Mouse (Mus musculus): ENCODE data around the gene Arid5a. TPM values are rescaled to one million over a fixed set of nuclear protein-coding genes. Genes with fewer than 3 reads are reported as not detected.
A peak's percentile ranks its signal among the peaks of the same experiment; 100 is the strongest.

Gene Arid5a
- polyA plus RNA-seq (2015; fragmentation: Nextera tagmentation; extraction: Ambion mirVana): 13.1 and 19.4 TPM in 2 replicates

DNA sequence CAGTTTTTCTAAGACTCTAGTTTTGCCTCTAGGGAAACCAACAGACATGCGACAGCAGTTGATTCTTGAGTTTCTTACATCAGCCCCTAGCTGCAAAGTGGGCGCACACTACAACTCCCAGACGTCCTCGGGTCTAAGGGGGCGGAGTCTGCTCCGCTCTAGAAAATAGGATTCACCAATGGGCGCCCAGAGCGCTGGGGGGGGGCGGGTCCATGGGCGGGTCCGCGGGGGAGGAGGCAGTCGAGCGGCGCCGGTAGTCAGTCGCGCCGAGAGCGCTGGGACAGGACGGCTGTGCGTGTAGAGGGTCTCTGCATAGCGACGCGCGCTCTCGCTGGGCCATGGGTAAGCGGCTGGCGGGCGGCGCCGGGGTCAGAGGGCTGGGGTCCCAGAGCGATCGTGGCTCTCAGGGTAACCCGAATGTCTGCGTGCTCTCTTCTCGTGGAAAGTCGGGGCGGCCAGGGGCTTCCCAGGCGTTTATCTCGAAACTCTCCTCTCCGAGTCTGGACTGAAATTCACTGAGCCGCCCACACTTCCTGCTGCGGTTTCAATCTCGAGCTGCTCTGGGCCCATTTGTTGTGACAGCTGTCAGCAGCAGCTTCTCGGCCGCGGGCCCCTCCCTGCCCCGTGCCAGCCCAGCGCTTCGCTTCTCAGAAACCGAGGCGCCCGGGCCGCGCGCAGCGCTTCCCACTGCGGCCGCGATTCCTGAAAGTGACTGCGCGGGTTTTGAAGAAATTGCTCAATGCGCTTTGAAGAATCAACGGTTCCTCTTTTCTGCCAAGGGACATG lies at the start of gene Arid5a:
Arid5a (plus strand) TSS at position 239 of the 786 bp plus-strand sequence.
- Histone ChIP-seq H3K9ac (peak within 1 kb of the TSS; percentile 83), H3K4me1 (replicated peaks) (peaks cover 44% of the 10 kb centered on the region), H3K27ac (peak within 1 kb of the TSS; percentile 88), H3K4me3 (peak within 1 kb of the TSS; percentile 79), H3K36me3 (no peaks in the 10 kb centered on the region), H3K4me2 (peak within 1 kb of the TSS; percentile 89), H3K9me3 (replicated peaks) (no peaks in the 10 kb centered on the region), H3K27me3 (no peaks in the 10 kb centered on the region)
- ATAC-seq (replicated peaks; ENCODE audit: insufficient number of reproducible peaks, insufficient read depth, low FRiP score, low read depth): peak; percentile 82
- WGBS: under 1% methylated on average over 65 of the region's 65 CpGs

GRCm38 (mm10) chr1:36258631-36259030 lies 48.9 kb upstream of the Arid5a start:
- H3K4me2 ChIP-seq: no peak overlapping the region
- no peak overlapping the region for H3K4me3 ChIP-seq
- no peak overlapping the region for H3K9ac ChIP-seq
- no peak overlapping the region for H3K27ac ChIP-seq
- no peaks in the 10 kb centered on the region for H3K9me3 ChIP-seq (replicated peaks)
- H3K27me3 ChIP-seq: peaks cover 8% of the 10 kb centered on the region; the same call in 1 of the 2 replicates
- no peaks in the 10 kb centered on the region for H3K36me3 ChIP-seq
- WGBS: 43% methylated on average over 2 of the region's 2 CpGs
- H3K4me1 ChIP-seq (replicated peaks): peaks cover 14% of the 10 kb centered on the region
- ATAC-seq (replicated peaks; ENCODE audit: insufficient number of reproducible peaks, insufficient read depth, low FRiP score, low read depth): no peak

DNA sequence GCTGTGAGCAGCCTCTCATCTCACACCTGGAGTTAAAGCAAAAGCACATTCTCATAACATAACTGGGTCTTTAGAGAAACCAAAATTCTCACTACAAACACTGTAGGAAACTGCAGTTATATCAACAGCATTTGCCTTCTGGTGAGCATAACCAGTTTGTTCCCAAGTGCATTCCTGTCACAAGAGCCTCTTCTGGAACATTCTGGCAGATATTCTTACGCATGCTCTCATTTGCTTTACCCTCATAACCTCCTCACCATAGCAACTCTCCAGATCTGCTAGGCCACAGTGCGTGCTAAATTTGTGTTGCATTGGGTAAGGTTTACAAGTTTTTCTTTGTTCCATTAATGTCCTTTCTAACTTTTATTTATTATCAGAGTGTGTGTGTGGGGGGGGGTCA lies 48.3 kb upstream of the Arid5a start:
- no peaks in the 10 kb centered on the region for H3K9me3 ChIP-seq (replicated peaks)
- ATAC-seq (replicated peaks; ENCODE audit: insufficient number of reproducible peaks, insufficient read depth, low FRiP score, low read depth): no peak
- WGBS: 84% methylated on average over 2 of the region's 2 CpGs

GRCm38 (mm10) chr1:36260418-36260817 lies 47.1 kb upstream of the Arid5a start:
- no peak overlapping the region for H3K27ac ChIP-seq
- ATAC-seq (replicated peaks; ENCODE audit: insufficient number of reproducible peaks, insufficient read depth, low FRiP score, low read depth): no peak
- peaks cover 4% of the 10 kb centered on the region; the same call in 1 of the 2 replicates for H3K4me1 ChIP-seq (replicated peaks)
- no peaks in the 10 kb centered on the region for H3K36me3 ChIP-seq
- H3K27me3 ChIP-seq: peaks cover 2% of the 10 kb centered on the region; the same call in 1 of the 2 replicates
- no peaks in the 10 kb centered on the region for H3K9me3 ChIP-seq (replicated peaks)
- 91% methylated on average over 1 of the region's 1 CpGs for WGBS
- no peak overlapping the region for H3K4me3 ChIP-seq
- no peak overlapping the region for H3K9ac ChIP-seq
- H3K4me2 ChIP-seq: no peak overlapping the region

More for the DNA sequence above, 48.3 kb upstream of the Arid5a start:
- H3K36me3 ChIP-seq: no peaks in the 10 kb centered on the region
- no peak overlapping the region for H3K4me2 ChIP-seq
- peaks cover 8% of the 10 kb centered on the region; the same call in 1 of the 2 replicates for H3K27me3 ChIP-seq
- no peak overlapping the region for H3K9ac ChIP-seq
- H3K4me3 ChIP-seq: no peak overlapping the region
- H3K27ac ChIP-seq: no peak overlapping the region
- peaks cover 14% of the 10 kb centered on the region for H3K4me1 ChIP-seq (replicated peaks)

DNA sequence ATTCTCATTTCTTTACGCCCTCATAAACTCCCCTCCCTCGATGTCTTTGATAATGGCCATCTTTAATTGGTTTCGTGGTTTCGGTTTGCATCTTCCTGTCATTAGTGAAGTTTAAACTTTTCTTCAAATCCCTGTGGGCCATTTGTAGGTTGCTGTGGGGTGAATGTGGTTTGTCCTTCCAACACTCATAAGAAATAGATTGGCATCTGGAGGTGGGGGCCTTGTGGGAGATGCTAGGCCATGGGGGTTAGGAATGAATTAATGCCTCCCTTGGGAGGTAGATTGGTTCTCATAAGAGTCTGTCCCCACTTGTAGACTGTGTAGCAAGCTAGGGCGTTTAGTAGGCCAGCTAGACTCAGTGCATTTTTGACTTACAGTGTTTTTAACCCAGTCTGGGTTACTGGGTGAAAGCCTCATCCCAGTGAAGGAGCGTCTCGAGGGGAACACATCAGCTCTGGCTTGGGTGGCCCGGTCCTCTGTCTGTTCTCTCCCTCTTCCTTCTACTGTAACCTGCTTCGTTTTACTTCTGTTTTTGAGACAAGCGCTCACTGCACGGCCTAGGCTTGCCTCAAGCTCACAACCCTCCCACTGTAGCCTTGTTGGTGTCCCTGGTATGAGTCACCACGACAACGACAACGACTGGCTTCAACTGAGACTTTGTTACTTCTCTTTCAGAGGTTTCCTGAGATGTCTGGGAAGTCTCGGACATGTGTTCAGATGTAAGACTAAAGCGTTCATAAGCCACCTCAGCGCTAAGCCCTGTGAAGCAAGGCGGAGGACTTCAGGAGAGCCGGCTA lies 45.6 kb upstream of the Arid5a start:
- no peaks in the 10 kb centered on the region for H3K27me3 ChIP-seq
- 77% methylated on average over 19 of the region's 19 CpGs for WGBS
- no peaks in the 10 kb centered on the region for H3K36me3 ChIP-seq
- H3K27ac ChIP-seq: no peak overlapping the region
- H3K4me3 ChIP-seq: no peak overlapping the region
- ATAC-seq (replicated peaks; ENCODE audit: insufficient number of reproducible peaks, insufficient read depth, low FRiP score, low read depth): no peak
- H3K4me2 ChIP-seq: no peak overlapping the region
- no peaks in the 10 kb centered on the region for H3K4me1 ChIP-seq (replicated peaks)
- no peaks in the 10 kb centered on the region for H3K9me3 ChIP-seq (replicated peaks)
- H3K9ac ChIP-seq: no peak overlapping the region

DNA sequence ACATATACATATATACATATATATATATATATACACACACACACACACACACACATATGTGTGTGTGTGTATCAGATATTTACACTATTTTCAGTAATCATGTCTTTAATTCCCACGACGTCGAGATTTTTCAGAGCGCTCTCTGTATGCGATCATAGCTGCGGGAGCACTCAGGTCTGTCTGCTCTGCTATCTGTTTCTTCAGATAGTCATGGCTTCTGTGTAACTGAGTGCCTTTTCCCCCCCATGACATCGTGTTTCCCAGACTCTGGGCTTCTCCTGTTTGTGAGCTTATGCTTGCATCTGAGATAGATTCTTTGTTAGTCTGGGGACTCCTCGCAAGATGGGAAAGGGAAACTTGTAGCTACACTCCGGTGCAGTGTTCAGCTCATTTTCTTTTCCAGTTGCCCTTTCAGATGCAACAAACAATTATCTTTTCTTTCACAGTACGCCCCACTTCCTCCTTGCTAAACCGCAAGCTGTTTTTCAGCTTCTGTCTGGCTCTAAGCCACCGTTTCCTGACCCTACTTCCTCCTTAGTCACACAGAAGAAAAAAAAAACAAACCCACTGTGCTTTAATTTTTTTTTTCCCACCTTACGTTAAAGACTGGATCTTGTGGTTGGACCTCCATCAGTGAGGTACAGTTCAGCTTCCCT lies 43.6 kb upstream of the Arid5a start:
- Histone ChIP-seq H3K4me3 (no peak overlapping the region), H3K27ac (peak overlapping the region; percentile 80), H3K9me3 (replicated peaks) (no peaks in the 10 kb centered on the region), H3K4me1 (replicated peaks) (peaks cover 1% of the 10 kb centered on the region), H3K4me2 (peak overlapping the region; percentile 33), H3K27me3 (peaks cover 3% of the 10 kb centered on the region; the same call in 1 of the 2 replicates), H3K36me3 (no peaks in the 10 kb centered on the region), H3K9ac (no peak overlapping the region)
- 39% methylated on average over 13 of the region's 13 CpGs for WGBS
- no peak; the same call in 1 of the 2 replicates for ATAC-seq (replicated peaks; ENCODE audit: insufficient number of reproducible peaks, insufficient read depth, low FRiP score, low read depth)

GRCm38 (mm10) chr1:36266293-36266692 lies 41.2 kb upstream of the Arid5a start:
- WGBS: 72% methylated on average over 6 of the region's 6 CpGs
- peaks cover 19% of the 10 kb centered on the region for H3K4me1 ChIP-seq (replicated peaks)
- no peak for ATAC-seq (replicated peaks; ENCODE audit: insufficient number of reproducible peaks, insufficient read depth, low FRiP score, low read depth)
- H3K9ac ChIP-seq: no peak overlapping the region
- H3K9me3 ChIP-seq (replicated peaks): no peaks in the 10 kb centered on the region
- no peaks in the 10 kb centered on the region for H3K36me3 ChIP-seq
- H3K27ac ChIP-seq: no peak overlapping the region
- no peak overlapping the region for H3K4me2 ChIP-seq
- no peak overlapping the region for H3K4me3 ChIP-seq
- H3K27me3 ChIP-seq: peaks cover 9% of the 10 kb centered on the region

- no peaks in the 10 kb centered on the region for H3K36me3 ChIP-seq
- no peaks in the 10 kb centered on the region for H3K9me3 ChIP-seq (replicated peaks)
- H3K9ac ChIP-seq: no peak overlapping the region
- no peak overlapping the region for H3K27ac ChIP-seq
- no peak overlapping the region for H3K4me3 ChIP-seq
- H3K4me1 ChIP-seq (replicated peaks): peaks cover 32% of the 10 kb centered on the region
- 94% methylated on average over 3 of the region's 3 CpGs for WGBS
- H3K27me3 ChIP-seq: peaks cover 9% of the 10 kb centered on the region
- no peak for ATAC-seq (replicated peaks; ENCODE audit: insufficient number of reproducible peaks, insufficient read depth, low FRiP score, low read depth)
- no peak overlapping the region for H3K4me2 ChIP-seq
Observed at GRCm38 (mm10) chr1:36267595-36267994, 39.9 kb upstream of the Arid5a start.

GRCm38 (mm10) chr1:36269121-36269795 lies 38.3 kb upstream of the Arid5a start:
- Histone ChIP-seq H3K4me1 (replicated peaks) (peaks cover 44% of the 10 kb centered on the region), H3K9me3 (replicated peaks) (no peaks in the 10 kb centered on the region), H3K27ac (no peak overlapping the region), H3K4me2 (peak overlapping the region; percentile 60), H3K36me3 (no peaks in the 10 kb centered on the region), H3K9ac (0 out of 2 replicates have a peak overlapping the region, but pooled peaks have one; percentile 19), H3K4me3 (peak overlapping the region; percentile 33), H3K27me3 (peaks cover 9% of the 10 kb centered on the region)
- ATAC-seq (replicated peaks; ENCODE audit: insufficient number of reproducible peaks, insufficient read depth, low FRiP score, low read depth): no peak
- 36% methylated on average over 54 of the region's 54 CpGs for WGBS

DNA sequence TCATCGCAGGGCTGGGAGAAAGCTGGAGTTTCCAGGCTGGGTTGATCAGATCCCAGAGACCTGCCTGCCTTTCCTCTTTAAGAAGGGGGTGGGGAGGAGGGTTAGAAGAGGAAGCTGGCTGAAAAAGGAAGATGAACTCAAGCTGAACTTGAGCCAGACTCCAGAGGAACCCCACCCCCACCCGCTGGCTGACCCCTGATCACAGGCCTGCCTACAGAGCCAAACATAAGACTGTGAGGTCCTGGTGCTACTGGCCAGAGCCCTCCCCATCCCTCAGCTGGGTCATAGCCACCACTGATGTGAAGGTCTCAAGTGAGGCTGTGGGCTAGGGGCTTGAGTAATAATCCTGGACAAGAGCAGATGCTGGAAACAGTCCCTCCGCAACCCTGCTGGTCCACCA lies 36.9 kb upstream of the Arid5a start:
- Histone ChIP-seq H3K4me2 (peak overlapping the region; percentile 22; the same call in 1 of the 2 replicates), H3K9me3 (replicated peaks) (no peaks in the 10 kb centered on the region), H3K4me1 (replicated peaks) (peaks cover 44% of the 10 kb centered on the region), H3K27me3 (peaks cover 9% of the 10 kb centered on the region), H3K36me3 (no peaks in the 10 kb centered on the region), H3K27ac (peak overlapping the region; percentile 71), H3K4me3 (no peak overlapping the region), H3K9ac (no peak overlapping the region; the same call in 1 of the 2 replicates)
- WGBS: 44% methylated on average over 3 of the region's 3 CpGs
- peak; percentile 36 for ATAC-seq (replicated peaks; ENCODE audit: insufficient number of reproducible peaks, insufficient read depth, low FRiP score, low read depth)

All from heart, embryonic 15.5 days (tissue).